Mouse (Mus musculus) spleen, adult 2 months (tissue): ENCODE results near the gene Timm10.

Source experiments
- CTCF ChIP-seq: fragments of 200-500 bp; IDR thresholded peaks from 2 replicates; pipeline ENCODE4 v1.5.1; 2011; ENCODE audit warnings: mild to moderate bottlenecking, inconsistent platforms; ENCODE audit not compliant: insufficient read depth, insufficient read length, insufficient replicate concordance; ENCODE audit errors: extremely low read depth
- POLR2A ChIP-seq: fragments of 200-500 bp; IDR thresholded peaks from 2 replicates; pipeline ENCODE4 v1.6.1; 2011; ENCODE audit warnings: low read depth, low read length, inconsistent platforms

GRCm38 (mm10) chr2:84826488-84827282, at the start of gene Timm10:
- TF ChIP-seq CTCF: no peak
- no peak for TF ChIP-seq POLR2A
